Mouse (Mus musculus): ENCODE data around the gene Foxd2.

Foxd2 gene

DNA sequence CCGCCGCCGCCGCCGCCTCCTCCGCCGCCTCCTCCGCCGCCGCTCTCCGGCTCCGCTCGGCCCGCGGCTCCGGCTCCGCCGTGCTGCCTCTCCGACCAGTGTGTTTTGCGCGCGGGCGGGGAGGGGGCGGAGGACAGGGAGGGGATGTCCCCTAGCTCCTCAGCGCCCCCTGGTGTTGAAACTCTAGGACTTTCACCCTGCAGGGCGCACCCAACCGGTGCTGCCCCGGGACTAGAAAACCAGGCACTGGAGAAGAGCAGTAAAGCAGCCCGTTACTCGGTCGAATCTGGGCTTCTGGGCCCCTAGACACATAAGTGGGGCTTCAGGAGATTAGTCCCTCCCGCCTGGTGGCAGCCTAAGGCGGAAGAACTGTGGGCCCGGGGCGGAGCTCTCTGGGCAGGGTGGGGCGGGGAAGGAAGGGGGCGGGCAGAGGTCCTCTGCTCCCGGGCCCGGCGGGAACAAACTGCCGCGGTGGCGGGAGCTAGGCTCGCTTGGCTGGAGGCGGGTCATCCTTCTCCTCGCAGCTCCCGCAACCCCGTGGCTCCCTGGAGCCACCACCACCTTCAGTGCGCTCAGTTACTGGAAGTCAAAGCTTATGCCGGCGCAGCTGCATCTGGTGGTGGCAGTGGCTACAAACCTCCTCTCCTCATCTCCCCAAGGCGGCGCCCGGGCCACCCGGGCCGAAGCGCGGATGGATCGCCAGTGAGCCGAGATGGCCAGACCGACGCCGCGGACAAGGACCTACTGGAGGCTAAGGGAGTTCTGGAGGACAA, at the start of gene Foxd2:
TSS of gene Foxd2 (minus strand) at position 45 of the 773 bp plus-strand sequence.
- in situ Hi-C loops (cut with MboI, MseI), result no loop called here

DNA sequence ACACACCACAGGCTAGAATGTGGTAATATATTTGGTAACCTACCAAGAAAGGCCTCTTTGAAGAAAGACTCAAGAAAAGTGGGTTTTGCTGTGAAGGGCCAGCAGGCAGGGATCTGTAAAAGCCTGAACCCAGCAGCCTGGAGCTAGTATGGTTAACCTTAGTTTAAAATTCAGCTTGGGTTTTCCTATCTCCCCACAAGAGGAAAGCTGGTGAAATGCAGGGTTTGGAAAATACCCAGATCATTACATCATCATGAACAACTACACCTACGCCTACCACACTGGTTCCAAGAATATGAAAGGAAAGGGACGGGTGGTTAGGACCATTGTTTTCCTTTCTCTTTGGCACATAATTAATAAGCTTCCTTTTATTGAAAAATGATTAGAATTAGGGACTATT, 49.6 kb upstream of the Foxd2 start:
- in situ Hi-C loops (cut with MboI, MseI), result no loop called here

DNA sequence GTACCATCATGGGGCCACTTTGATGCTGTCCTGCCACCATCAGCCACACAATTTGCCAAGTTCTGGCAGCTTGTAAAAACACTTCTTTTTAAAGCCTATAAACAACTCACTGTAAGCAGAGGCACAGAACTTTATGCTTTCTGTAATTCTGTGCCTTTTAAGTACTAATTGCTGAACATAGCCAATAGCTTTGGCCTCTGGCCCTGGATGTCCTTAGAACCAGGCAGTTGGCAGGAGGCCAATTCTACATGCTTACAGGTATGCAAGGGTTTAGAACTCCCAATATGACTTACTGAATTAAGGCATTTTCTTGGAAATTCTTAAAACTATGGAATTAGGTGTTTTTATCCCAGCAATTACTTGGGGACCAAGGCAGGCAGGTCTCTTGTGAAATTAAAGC, 48.7 kb upstream of the Foxd2 start:
- in situ Hi-C loops (cut with MboI, MseI), result no loop called here

DNA sequence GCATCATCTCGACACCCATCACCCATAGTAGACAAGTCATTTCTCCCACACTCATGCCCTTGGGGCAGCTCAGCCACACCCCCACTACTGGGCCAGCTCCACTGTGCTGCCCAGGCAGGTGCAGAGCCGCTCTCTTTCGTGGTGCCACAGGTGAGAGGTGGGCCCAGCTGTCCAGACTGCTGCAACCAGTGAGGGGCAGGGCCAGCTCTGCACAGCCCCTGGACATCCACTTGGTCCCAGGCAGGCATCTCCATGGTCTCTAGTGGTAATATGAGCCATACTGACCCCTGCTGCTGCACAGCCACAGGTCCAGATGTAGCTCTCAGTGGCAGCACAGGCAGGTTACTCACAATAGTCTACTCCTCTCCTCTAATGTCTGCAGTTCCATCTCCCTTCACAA, 44.5 kb upstream of the Foxd2 start:
- in situ Hi-C loops (cut with MboI, MseI), result no loop called here

DNA sequence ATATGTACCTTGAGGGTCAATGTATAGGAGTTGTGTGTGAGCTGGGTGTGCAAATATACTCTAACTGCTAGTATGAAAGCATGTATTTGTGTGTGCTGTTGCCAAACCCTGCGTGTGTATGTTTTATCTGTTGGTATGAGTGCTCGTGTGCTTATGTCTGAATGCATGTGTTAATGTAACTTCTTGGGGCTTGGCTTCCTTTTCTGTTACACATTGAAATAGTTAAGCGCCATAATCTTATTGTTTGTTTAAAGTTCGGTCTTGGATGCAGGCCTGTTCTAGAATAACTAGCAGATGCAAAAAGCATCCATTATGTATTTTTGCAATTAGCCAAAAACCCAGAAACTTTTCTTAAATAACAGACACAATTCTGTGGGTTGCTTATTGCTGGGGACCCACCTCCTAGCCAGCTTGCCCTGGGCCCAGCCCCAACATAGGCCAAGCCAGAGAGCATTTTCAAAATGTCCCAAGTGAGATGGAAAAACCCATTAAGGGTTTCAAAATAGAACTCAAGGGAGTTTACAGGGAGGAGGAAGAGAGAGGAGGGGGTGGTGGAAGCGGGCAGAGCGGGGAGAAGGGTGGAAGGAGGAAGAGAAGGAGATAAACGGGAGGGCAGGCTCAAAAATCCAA, 39.3 kb upstream of the Foxd2 start:
- in situ Hi-C loops (cut with MboI, MseI), result no loop called here

DNA sequence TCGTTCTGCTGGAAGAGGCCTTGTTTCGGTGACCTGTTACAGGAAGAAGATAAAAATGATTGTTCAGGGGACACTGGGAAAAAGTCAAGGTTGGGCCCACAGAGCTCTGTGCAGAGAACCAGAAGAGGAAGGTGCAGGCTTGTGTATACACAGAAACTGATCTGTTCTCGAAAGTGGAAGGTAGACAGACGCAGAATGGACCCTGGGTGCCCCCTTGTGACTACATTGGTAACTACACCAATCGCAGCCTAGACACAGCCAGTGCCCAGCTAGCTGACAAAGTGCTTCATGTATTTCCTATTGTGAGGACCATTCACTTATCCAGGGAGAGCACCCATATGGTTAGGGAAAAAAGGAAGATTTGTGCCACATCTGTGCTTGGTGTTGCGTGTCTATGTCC, 38.7 kb upstream of the Foxd2 start:
- in situ Hi-C loops (cut with MboI, MseI), result no loop called here

DNA sequence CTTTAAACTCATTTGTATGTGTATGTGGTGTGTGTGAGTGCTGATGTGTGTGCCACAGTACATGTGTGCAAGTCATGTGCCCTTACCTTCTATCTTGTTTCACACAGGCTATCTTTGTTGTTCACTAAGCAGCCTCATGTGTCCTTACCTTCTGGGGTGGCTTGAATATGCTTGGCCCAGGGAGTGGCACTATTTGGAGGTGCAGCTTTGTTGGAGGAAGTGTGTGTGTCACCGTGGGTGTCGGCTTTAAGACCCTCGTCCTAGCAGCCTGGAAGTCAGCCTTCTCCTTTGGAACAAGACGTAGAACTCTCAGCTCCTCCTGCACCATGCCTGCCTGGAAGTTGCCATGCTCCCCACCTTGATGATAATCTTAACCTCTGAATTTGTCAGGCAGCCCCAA, 37.7 kb upstream of the Foxd2 start:
- in situ Hi-C loops (cut with MboI, MseI), result no loop called here

DNA sequence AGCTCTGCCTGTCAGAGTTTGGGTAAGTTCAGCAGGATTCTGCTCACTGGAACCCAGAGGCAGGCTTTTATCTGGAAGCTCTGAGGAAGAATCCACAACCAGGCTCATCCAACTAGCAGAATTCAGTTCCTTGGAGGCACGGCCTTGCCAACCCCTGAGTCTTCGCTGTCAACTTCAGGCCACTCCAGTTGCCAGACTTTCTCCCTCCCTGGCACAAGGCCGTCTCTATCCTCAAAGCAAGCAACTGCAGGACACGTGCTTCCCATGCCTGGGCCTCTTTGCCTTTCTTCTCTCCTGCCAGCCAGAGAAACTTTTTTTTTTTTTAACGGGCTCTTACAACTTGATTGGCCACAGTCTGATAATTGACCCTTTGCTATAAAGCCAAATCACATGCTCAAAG, 36.3 kb upstream of the Foxd2 start:
- in situ Hi-C loops (cut with MboI, MseI), result no loop called here

DNA sequence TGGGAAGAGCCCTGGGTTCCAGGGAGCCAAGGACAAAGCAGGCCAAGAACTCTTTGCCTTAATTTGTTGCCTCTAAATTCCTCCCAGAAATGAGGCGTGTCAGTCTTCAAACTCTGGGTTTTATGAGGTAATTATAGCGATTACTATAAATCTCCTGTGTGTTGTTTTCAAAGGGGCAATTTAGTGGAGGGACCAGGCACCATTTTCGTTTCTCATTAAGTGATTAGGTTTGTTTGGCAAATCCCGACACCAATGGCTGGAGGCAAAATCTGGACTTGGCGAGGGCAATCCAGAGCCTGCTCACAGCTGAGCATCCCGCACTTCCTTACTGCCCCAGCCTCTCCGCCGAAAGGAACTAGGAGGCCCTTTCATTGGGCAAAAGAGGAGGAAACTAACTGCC, 33.9 kb upstream of the Foxd2 start:
- in situ Hi-C loops (cut with MboI, MseI), result no loop called here

DNA sequence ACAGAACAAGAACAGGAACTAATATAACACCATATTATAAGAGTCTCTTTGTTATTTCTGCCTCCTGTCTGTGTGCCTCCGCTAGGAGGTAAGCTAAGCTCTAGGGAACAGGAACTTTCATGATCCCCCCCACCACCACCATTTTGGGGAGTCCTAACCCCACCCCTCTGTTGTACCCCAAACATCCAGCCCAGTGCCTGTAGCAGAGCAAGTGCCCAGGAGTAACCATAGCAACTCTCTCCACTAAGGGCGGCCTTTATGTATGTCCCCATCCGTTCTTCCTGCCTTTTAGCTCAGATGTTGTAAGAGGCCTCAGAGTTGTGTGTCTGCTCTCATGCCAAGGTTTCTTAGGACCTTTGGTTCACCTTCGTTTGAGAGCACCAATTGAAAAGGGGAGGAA, 33.4 kb upstream of the Foxd2 start:
- in situ Hi-C loops (cut with MboI, MseI), result no loop called here

DNA sequence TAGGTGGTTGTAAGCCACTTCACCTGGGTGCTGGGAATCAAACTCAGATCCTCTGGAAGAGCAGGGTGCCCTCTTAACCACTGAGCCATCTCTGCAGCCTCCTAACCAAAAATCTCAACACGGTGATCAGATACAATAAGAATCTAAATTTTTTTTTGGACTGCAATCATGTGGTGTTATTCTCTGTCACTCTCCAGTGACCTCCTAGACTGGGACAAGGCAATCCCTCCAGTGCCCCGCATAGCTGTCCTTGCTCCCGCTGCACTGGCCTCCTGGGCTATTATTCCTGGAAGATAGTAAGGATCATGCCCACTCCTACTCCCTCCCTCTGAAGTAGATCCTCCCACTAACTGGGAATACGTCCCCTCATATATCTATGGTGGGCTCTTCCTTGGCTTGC, 32.6 kb upstream of the Foxd2 start:
- in situ Hi-C loops (cut with MboI, MseI), result no loop called here

DNA sequence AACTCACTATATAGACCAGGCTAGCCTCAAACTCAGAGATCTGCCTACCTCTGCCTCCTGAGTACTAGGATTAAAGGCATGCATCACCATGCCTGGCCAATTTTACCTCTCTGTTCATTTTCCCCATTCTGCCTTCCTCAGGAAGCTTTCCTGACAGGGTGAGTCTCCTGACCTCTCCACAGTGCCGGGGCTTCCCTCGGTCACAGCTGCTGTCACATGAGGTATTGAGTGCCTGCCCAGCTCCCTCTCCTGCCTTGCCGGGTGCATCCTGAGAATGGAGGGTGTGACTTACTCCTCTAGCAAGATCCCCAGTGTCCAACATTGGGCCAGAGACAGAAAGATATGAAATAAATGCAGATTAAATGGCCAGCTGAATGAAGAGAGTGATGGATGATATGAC, 29.6 kb upstream of the Foxd2 start:
- in situ Hi-C loops (cut with MboI, MseI), result no loop called here

DNA sequence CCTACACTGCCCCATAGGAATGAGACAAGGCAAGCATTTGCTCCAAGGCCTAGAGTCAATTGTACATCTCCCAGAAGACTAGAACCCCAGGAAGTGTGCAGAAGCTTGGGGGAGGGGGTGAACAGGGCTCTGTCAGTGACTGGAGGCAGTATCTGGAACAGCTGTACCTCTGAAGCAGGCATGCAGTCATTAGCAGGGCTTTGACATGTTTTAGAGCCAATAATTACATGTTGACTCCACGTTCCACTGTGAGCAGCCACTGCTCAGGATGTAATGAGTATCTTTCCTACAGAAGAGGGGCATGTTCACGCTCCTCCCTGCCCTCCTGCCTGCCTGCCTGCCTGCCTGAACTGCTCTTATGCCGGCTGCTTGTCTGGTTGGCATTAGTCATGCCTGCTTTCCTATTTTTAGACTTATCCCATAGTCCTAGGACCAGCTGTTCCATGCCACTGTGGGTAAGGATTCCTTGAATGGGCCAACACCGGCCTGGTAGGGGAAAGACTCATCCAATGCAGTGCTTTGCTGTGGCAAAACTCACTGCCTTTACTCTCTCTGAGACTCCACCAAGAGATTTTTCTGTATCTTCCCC, 28.9 kb upstream of the Foxd2 start:
- in situ Hi-C loops (cut with MboI, MseI), result no loop called here

DNA sequence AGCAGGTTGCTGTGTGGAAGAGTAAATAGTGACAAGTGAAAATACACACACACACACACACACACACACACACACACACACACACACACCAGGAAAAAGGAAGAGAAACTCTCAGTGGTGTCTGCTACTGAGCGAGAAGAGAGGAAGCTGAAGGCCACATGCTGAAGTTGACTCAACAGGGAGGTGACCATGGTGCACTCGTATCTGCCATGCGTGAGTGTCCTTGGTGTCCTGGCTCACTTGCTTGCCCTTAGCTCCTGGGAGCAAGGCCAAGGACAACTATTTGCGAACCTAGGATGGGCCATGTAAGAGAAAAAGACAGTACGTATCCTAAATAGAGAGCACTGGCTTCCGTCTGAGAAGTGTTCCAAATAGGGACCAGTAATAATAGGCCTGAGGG, 25.5 kb upstream of the Foxd2 start:
- in situ Hi-C loops (cut with MboI, MseI), result no loop called here

DNA sequence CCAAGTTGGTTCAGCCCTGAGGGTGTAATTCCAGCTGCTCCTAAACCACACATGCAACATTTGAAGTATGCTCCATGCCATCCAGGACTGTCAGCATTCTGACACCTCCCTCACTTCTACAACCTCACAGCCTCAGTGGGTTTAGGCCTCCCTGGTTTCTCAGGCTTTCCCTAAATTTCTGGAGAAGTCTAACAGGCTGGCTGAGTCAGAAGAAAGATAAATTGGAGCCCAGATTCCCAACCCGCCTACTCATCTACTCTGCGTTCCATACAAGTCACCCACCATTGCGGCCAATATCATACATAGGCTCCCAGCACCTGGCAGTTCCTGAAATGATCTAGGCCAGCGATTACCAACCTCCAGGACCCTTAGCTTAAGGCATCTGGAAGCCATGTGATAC, 24.1 kb upstream of the Foxd2 start:
- in situ Hi-C loops (cut with MboI, MseI), result no loop called here

DNA sequence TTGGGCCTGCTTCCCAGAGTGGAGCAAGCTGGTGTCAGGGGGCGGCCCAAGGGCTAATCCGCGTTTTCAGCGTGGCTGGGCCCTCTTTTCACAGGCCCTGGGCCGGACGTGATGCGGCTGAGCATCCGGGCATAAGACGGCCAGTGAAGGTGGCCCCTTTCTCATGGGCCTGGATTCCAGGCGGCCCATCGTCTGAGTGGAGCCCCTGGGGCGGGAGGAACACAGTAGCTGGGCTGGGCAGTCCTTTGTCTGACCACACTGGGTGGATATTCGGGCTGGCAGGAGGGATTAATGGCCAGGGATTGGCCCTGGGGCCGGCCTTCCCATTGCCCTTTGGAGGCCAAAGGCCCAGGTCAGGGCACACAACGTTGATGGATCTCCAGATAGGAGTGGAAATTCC, 20.5 kb upstream of the Foxd2 start:
- in situ Hi-C loops (cut with MboI, MseI), result no loop called here

DNA sequence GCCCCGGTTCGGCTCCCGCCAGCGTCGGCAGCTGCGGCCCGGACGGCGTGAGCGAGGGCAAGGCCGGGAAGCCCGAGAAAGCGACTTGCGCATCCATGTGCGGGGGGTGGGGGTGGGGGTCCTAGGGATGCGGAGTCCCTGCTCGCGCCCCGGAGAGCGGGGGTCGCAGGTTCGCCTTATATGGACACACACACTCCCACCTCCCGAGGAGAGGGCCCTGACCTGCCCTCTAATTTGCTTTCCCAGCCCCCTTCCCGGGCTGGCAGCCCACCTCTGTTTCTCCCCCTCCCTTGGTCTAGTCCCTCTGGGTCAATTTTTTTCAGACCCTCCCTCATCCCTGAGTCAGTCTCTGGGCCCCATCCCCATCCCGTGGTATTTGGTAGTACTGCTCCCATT, 17.2 kb upstream of the Foxd2 start, which contains the start of gene Foxe3:
TSS of gene Foxe3 (minus strand) at position 97 of the 396 bp plus-strand sequence.
- in situ Hi-C loops (cut with MboI, MseI), result no loop called here

DNA sequence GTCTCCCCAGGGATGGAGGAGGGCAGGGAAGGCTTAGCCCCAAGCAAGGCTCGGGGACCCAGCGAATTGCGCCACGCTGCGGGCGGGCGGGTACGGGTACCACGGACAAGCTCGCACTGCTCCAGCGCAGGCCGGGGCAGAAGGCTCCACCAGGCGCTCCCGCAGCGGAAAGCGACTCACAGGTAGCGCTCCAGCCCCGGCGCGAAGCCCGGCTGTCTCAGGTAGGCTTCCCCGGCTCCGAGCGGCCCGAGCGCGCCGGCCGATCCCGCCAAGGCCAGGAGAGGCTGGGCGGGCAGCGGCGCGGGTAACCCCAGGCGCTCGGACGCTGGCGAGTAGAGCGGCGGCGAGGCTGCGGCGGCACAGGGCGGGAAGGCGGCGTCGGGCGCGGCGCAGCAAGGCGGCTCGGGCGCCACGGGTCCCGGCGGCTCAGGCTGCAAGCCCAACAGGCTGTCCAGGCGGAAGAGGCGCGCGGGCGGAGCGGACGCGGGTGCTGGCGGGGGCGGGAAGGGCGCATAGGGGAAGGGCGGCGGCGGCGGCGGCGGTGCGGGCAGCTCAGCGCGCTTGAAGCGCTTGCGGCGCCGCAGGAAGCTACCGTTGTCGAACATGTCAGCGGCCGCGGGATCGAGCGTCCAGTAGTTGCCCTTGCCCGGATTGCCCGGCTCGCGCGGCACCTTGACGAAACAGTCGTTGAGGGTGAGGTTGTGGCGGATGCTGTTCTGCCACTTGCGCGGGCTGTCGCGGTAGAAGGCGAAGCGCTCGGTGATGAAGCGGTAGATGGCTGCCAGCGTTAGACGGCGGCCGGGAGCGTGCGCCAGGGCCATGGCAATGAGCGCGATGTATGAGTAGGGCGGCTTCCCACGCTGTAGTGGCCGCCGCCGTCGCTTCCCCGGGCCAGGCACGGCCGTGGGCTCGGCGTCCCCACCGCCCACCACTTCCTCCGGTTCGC, 16.6 kb upstream of the Foxd2 start:
- in situ Hi-C loops (cut with MboI, MseI), result no loop called here

DNA sequence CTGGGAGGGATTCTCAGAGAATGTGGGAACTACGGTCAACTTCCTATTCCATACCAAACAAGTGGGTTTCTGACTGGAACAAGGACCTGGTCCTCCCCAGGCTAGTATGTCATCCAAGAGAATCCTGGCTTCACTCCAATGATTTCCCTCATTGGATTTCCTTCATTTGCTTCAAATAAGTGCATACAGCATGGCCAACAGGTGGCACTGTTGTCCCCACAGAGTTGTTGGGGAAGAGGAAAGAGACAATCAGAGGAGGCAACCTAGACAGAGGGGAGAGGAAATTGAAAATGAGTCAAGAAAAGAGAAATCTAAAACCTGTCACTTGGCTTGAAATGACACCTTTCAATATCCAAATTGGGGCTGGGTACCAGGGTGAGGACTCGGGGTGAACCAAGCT, 8.4 kb upstream of the Foxd2 start:
- in situ Hi-C loops (cut with MboI, MseI), result no loop called here

DNA sequence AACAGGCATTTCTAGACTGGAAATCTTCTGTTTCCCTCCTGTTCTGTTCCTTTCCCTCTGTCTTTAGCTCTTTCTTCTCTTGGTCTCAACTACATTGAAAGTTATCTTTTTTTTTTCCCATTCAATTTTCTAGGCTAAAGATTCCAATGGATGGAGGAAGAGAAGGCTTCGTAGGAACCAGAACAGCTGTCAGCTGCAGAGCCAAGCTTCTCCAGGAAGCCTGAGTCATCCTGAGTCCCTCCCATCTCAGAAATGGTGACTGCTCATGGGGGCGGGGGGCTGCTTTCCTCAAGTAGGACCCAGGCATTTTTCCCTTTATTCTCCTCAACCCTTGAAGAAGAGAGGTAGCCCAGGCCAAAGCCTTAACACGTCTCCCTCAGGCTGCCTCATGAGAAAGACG, 7.4 kb upstream of the Foxd2 start:
- in situ Hi-C loops (cut with MboI, MseI), result no loop called here

DNA sequence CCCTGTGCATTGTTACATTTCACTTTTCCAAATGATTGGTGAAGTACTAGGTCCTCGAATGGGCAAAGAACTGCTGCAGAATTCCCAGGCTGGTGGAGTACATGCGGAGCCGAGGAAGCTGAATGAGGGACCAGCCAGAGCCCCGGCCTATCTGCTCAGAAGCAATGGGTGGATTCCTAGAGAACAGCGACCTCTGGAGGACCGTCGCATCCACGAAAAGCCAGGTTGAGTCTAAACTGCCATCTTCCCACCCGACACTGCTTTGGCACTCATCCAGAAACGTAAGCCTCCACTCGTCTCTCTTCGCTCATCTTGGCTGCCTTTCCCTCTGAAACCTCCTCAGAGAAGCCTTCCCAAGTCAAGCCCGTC, 4.9 kb upstream of the Foxd2 start:
- in situ Hi-C loops (cut with MboI, MseI), result no loop called here

All from T-helper 1 cell (primary cell).